Mouse (Mus musculus) T-helper 2 cell (primary cell): ENCODE measurements around the gene Tfeb.

Source experiments
- in situ Hi-C: fragments of 300-600 bp; cut with MboI, MseI; formaldehyde crosslinking; loops from one replicate; pipeline ENCODE4 v1.15.1; 2025; ENCODE audit warnings: high pct_unique_total_duplicates

The Tfeb gene

DNA sequence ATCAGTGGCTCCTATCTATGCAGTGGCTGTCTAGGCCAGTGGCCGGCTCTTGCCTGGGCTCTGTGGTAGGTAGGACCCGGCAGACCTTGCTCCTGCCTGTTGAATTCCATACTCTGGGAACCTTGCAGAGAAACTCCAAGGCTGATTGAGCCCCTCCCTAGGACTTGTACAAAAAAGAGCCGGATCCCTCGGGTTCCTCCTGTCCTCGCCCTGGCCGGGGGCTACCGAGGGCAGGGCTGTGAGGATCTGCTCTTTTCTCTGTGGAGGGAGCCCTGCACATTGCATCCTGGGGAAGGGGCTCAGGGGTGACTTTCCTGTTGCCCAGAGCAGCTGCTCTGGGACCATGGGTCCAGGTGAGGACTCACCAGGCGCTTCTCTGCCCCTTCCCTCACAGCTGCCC lies 50.8 kb downstream of the Tfeb start:
- in situ Hi-C loops = no loop called here

DNA sequence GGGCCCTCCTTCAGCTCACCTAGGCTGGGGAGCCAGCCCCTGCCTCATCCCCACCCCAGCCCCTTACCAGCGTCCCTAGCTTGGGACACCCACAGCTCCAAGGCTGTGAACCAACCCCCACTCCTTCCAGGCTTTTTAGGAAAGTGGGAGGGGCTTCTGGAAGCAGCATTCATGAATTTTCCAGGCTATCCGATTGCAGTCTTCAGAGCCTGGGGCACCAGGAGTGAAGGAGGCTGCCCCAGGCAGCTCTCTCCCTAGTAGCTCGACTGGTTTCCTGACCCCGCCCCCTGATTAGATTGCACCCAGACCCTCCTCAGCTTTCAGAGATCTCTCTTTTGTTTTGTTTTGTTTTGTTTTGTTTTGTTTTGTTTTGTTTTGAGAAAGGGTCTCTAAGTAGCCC lies 51.5 kb downstream of the Tfeb start:
- in situ Hi-C loops = no loop called here

DNA sequence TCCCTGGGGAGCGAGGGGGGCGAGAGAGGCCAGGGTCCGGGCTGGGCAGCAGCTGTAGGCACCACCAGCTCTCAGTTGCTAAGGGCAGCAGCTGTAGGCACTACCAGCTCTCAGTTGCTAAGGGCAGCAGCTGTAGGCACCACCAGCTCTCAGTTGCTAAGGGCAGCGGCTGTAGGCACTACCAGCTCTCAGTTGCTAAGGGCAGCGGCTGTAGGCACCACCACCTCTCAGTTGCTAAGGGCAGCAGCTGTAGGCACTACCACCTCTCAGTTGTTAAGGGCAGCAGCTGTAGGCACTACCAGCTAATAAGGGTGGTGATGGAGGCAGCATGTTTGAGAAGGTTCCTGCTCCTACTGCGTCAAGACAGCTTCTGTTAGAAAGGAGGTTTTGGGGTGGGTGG lies 52.2 kb downstream of the Tfeb start:
- in situ Hi-C loops = no loop called here

DNA sequence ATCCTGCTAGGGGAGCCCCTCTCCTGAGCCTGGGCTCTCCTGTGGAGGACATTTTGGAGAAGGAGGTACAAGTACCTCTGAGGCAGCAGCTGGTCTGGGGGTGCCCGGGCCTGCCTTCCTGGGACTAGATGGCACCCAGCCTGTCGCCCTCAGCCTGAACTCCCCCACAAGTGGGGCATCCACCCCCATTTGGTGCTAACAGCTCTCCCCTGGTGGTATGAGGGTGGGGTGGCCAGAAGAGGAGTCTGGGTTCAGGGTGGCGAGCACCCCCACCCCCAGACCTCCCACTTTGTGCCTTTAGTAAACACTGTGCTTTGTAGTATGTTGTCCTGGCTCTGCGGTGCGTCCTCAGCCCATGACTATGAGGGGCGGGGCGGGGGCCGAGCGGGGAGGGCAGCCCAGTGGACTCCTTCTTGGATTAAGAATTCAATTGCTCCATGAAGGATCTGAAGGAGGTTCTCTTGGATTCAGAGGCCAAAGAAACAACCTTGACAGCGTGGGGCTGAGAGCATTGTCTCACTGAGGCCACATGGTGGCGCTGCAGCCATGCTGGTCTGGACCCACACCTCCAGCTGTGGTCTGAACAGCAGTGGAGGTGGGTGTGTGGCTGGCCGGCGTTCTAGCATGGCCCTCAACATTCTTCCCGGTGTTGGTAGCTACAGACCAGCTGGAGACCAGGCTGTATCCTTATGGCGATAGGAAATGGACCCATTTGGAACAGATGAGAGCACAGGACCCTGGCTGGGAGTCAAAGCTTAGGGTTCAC lies 55.5 kb downstream of the Tfeb start:
- in situ Hi-C loops = loop anchor here (5.0 kb wide), 2 partner anchors 70 to 310 kb away; no protein-coding TSS in a partner anchor

DNA sequence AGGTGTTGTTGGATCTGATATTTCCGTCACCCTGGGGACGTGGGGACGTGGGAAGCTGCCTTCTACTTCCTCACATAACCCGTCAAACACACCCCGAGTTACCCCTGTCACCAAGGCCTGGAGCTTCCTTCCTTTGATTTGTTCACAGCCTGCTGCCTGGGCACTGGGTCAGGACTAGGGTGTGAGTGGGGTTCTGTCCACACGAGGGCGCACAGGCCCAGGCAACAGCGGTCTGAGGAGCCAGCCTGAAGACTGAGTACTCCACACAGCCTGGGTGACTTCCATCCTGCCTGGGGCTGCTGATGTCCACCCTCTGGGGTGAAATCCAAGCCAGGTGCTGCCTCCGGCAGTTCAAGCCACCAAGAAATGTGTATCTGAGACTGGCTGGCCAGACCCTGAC lies 56.5 kb downstream of the Tfeb start:
- in situ Hi-C loops = loop anchor here (5.0 kb wide), 2 partner anchors 69 to 309 kb away; no protein-coding TSS in a partner anchor

DNA sequence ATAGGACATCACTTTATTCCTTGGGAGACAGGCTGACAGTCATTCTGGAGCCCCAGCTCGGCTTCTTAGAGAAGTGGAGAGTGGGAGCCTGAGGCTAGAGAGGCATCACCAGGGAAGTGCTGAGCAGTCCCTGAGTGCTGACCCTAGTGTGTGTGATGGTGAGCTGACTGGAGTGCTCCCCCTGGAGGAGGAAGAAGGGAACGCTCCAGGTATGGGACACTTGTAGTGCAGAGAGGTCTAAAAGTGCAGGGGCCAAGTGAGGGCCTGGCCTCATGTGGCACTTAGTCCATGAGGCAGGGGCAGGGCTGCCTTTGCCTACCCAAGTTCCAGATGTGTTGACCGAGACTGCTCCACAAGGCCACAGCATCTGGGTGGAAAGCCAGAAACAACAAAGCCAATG lies 58.6 kb downstream of the Tfeb start:
- in situ Hi-C loops = no loop called here

DNA sequence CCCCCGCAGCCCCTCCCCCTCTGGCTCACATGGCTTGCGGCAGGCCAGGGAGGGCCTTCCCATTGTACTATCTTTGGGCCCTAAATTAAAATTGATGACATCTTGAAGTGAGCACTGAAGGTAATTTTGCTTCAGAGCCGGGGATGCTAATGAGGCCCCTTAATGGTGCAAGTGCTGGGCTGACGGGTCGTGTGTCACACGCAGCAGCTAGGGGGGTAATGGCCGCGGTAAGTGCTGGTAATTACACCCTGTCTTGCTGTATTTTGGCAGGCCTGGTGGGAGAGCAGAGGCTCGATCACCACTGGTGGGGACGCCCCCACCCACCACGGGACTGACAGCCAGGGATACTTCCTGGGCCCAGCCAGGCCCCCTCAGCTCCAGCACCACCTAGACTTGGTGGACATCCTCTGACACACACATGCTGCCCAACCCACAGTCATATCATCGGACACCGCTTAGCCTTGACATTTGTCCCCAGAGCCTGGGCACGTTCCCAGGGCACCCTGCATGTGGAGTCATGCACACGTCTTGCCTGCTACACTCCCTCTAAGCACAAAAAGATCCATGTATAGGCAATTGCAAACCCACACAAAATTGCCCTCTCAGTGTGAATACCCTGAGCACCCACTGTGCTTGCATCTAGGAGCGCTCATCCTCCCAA lies 59.5 kb downstream of the Tfeb start:
- in situ Hi-C loops = no loop called here

DNA sequence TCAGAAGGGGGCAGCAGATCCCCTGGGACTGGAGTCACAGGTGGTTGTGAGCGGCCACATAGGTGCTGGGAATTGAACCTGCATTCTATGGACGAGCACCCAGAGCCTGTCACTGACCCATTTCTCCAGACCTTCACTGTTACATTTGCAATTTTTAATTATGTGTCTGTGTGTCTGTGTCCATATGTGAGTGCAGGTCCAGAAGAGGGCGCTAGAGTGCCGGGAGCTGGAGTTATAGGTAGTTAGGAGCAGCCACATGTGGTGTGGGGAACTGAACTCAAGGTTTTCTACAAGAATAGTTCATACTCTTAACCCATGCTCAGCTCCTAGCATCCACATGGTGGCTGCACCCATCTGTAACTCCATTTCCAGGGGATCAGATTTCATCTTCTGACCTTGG lies 60.1 kb downstream of the Tfeb start:
- in situ Hi-C loops = no loop called here

DNA sequence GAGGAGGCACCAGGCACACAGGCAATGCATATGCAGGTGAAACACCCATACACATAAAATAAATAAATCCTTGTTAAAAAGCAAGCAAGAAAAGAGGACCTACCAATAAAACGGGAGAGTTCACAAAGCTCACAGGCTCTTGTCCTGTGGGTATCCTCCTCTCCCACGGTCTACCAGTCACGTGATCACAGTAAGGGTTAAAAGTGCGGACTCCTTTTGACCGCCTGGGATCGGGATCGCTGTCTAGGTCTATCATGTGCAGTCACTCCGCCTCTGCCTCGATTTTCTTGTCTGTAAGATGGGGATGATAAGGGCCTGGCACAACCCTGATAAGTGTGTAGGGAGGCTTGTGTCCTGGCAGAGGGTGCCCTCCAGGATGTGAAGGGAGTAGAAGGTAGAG lies 60.6 kb downstream of the Tfeb start:
- in situ Hi-C loops = no loop called here

DNA sequence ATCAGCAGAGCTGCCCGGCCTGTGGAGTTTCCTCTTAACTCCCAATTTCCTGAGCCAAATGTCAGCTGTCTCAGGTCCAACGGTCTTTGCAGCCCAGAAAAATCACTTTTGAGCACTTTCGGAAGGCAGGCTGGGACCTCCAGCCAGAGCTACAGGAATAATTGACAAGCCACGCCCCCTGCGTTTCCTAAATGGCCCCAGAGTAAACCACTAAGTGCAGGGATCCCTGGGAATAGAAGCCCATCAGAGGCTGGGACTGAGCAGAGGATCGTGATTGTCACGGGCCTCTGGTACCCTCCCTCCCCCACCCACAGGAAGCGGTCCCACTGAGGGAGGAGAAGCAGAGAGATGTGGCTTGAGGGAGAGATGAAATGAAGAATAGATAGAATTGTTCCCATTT lies 66.0 kb downstream of the Tfeb start:
- in situ Hi-C loops = no loop called here

DNA sequence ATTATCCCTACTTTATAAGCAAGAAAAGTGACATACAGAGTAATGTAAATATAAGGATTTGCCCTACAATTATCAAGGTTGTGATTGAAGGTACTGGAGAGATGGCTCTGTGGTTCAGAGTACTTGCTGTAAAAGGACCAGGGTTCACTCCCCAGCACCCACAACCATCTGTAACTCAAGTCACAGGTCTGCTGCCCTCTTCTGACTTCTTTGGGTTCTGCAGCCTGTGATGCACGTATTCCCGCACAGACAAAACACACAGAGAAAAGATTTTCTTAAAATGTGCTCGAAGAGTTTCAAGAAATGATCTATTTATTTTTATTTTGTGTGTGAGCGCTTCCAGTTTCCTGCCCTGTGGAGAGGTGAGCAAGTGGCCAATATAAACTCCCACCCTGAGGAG lies 66.8 kb downstream of the Tfeb start:
- in situ Hi-C loops = no loop called here

DNA sequence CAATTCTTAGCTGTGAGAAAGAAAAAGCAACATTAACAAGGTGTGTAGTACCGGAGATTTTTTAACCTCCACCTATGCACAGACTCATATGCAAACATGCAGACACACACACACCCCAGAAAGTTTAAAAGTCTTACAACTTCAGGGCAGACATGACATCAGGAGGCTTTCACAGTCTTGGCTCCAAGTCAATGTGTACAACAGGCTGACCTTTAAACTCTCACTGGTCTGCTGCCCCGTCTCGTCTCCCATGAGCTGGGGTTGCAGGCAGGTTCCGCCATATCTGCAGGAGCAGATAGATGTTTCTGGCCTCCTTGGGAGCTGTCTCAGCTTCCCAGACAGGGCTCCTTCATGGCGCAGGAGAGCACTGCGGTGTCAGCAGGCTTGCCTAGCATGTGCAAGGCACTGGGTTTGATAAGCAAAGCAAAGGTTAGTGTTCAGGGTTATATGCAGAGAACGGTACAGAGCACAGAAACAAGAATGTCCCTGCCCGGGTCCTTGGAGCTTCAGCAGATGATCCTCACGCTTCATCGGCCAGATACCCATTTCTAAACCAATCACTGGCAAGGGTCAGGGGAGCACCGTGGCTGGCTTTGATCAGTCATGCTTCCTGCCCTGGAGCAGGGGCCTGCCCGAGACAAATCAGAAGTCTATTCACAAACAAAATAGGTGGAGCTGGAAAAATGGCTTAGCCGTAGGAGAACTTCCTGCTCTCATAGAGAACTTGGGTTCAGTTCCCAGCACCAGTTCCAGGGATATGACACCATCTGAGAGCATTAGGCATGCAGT lies 68.4 kb downstream of the Tfeb start:
- in situ Hi-C loops = no loop called here

DNA sequence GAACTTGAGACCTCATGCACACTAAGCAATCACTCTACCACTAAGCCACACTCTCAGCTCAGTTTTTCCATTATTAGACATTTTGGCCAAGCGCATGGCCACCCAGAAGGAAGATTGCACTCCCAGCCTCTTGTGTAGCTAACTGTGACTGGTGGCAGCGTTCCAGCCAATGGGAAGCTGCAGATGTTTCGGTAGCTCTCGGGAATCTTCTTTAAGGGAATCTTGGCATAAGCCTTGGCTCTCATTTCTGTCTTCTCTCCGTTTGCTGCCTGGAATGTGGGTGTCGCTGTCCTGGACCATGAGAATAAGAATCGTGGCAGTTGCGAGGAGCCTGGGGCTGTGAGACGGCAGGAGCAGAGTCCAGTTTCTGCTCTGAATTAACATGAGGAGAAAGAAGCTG lies 69.4 kb downstream of the Tfeb start:
- in situ Hi-C loops = no loop called here

DNA sequence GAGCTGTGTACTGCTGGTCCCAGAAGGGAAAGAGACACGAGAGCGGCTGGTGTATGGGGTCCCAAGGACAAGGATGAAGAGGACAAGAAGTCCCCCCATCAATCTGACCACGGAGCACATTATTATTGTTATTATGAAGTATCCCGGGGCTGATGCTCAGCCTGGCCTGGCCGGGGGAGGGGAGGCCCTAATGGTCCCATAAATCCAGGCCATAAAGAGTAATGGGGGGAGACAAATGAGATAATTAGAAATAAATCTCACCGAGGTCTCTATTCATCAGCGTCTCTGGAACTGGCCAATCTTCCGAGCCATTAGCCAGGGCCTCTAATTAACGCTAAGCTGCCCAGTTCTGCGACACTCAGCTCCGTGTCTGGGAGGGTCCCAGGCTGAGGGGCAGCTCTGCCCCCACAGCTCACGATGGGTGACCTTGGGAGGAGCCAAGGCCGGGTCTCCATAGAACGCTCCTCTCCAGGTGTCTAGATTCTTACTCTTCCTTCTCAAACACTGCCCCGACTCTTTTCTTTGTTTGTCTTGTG lies 74.5 kb downstream of the Tfeb start:
- in situ Hi-C loops = loop anchor here (10.0 kb wide), 1 partner anchor 1113 kb away; no protein-coding TSS in a partner anchor

DNA sequence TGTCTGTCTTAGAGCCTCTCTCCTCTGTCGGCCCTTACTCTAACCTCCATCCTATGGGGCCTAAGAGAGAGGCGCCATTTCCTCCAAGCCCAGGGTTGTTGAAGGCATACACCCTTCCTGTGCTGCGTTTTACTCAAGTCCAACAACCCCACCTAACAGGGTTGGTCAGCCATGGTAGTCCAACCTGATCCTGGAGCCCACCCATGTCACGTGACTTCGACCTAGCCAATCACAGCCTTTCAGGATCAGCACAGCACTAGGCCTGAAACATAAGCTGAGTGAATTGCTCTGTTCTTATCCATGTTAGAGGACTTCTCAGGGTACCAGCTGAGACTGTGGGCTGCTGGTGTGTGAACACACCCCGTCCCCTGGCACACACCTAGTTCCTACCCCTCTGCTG lies 75.4 kb downstream of the Tfeb start:
- in situ Hi-C loops = loop anchor here (10.0 kb wide), 1 partner anchor 1113 kb away; no protein-coding TSS in a partner anchor

DNA sequence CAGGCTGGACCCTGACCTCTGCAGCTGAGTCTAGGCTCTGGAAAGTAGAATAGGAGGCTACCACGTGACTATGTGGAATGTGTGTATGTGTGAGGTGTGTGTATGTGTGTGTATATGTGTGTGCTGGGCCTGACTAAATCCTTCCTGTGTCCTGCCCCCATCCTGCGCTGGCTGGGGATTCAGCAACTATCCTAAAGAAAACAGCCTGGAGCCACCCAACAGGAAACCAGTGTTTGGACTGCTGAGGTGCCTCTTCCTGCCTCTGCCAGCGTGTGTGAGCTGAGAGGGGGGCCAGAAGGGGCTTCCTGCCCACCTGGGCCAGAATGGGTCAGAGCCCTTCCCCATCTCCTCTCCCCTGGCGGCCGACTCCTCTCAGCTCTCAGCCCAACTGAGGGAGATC lies 76.8 kb downstream of the Tfeb start:
- in situ Hi-C loops = loop anchor here (10.0 kb wide), 1 partner anchor 1111 kb away; no protein-coding TSS in a partner anchor

DNA sequence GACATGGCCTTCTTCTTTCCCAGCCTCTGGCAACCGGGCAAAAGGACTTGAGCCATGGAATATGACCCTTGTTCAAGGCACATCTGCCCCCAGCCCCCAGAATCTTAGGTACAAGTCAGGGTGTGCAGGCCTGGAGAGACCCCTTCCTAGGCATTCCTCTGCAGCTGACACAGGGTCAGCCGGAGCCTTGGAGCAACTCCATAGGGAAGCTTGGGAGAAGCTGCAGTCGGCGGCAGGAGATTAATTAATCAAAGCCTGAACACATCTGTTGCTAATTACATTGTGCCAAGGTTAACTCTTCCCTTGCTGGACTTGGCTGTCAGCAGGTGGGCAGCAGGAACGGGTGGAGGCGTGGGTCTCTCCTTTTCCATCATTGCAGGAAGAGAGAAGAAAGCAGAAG lies 77.7 kb downstream of the Tfeb start:
- in situ Hi-C loops = loop anchor here (10.0 kb wide), 1 partner anchor 1110 kb away; no protein-coding TSS in a partner anchor

DNA sequence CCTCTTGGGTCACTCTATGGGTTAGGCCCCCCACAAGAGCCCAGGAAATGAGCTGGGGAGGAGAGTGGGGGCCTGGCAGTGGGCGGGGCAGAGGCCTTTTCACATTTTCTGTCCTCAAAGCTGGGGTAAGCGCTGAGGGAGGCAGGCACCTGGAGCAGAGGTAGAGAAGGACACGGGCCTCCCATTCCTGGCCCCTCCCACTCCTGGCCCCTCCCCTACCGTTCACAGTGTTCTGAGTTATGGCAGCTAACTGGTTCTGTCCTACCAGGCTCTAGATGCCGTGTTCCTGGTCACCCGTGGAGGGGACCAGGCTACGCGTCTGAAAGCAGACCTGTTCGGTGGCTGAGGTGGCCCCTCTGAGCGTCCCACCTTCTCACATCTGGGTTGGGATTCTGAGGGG lies 78.6 kb downstream of the Tfeb start:
- in situ Hi-C loops = loop anchor here (10.0 kb wide), 1 partner anchor 1109 kb away; no protein-coding TSS in a partner anchor

DNA sequence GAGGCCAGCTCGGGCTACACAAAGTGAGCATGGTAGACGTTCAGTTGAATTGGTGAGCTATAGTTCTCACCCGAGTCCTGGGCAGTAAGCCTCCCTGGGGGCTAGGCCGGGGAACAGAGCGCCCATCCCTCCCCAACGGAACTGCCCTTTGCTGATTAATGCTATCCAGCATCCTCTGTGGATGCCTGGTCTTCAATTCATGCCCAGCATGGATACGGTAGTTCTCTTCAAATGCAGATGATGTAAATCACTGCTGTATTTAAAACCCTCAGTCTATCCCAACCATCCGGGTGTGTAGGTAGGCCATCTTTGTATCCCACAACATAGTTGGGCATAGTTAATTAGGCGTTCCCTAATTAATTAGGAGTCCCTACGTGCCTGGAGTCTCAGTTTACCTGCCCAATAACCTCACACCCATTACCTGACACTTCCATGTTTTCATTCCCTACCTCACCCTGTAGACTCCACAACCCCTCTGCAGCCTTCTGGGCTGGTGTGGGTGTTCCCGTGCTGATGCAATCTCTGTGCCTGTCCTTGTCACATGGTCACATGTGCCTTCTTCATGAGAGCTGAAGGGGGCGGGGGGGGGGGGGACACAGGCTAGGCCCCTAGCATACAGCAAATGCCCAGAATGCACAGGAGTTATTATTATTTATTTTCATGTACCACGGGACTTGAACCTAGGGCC lies 81.4 kb downstream of the Tfeb start:
- in situ Hi-C loops = loop anchor here (10.0 kb wide), 1 partner anchor 1107 kb away; no protein-coding TSS in a partner anchor

DNA sequence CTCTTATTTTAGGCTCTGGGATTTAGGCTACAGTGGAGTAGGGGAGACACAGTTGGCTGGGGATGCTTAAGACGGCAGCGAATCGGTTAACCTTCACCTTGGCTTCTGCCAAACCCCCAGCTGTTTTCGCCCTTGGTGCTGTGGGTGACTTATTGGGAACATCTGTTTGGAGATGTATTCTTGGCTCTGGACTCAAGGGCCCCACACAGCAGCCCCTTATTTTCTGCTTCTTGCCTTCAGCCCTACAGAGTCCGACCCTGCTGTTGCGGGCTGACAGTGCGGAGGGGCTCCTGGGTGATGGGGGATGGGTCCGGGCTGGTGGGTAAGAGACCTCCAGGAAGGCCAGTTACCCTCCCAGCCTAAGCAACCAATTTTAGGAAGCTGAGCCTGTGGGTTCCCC lies 84.5 kb downstream of the Tfeb start:
- in situ Hi-C loops = no loop called here

DNA sequence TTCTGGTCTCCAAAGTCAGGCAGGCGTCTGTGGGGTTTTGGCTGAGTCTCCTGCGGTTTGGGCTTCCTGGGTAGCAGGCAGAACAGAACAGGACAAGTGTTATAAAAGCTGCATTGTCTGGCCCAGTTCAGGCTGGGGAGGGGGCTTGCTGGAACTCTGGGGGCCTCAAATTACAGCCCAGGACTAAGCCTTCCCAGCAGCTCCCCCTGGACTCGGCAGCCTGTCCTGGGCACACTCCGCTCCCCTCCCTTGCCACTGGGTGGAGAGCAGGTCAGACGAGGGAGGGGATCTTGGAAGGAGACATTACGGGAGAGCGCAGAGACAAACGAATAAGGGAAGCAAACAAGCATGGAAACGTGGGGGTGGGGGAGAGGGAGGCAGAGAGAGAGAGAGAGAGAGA lies 94.3 kb downstream of the Tfeb start:
- in situ Hi-C loops = no loop called here
